Mouse (Mus musculus) liver, postnatal 0 days (tissue): ENCODE results near the gene Zfp213.
"Not testable (repeated sequence)": the region's sequence is repeated elsewhere in the genome, so short reads cannot be mapped to it uniquely, and the experiment has no call there.

Experiments used
- CTCF ChIP-seq: sonication (generic); IDR thresholded peaks from 2 replicates; pipeline ENCODE4 v1.5.1; 2016; ENCODE audit warnings: antibody characterized with exemption, low read depth
- EP300 ChIP-seq: IDR thresholded peaks from 2 replicates; pipeline ENCODE4 v1.6.1; 2016; ENCODE audit warnings: antibody characterized with exemption, low read depth, mild to moderate bottlenecking

GRCm38 (mm10) chr17:23535046-23535788, 28.8 kb downstream of the Zfp213 start:
- not testable (repeated sequence) for TF ChIP-seq CTCF, EP300
